ENCODE assay signal across 8 mouse cellular contexts in the genomic region with DNA sequence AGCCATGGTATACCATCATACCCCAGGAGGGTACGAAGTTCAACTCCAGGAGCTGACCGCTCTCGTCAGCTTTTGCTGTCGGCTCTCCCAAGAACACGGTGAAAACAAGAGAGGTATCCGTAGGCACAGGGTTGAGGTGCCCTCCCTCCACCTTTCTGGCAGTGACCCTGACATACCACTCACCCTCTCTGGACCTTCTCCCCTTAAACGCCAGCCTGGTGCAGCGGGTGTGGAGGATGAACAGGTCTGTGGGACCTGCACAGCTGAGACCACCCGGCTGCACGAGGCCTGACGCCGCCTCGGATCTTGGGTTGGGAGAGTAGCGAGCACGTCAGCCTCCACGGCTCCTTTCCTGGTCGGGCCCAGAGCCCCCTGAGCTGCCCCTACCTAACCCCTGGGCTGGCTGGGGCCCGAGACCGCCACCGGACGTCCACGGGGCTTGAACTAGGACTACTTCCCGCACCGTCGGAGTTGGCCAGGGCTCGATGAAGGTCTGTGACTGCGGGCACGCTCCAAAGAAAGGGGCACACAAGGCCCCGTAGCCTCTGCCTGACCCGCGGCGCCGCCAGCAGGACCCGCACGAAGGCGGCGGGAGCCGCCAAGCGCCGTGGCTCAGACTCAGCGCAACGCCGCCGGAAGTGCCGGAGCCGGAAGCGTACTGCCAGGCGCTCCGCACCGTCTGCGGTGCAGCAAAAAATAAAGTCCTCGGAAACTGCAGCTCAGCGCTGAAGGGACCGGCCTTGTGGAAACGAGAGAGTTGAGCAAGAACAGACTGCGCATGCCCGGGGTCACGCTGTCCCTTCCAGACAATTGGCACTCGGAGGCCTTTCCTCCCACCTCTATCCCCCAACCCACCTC. TPM values are rescaled to one million over a fixed set of nuclear protein-coding genes. Genes with fewer than 3 reads are reported as not detected.
DNase-seq lines count a peak whose midpoint lies in the region; ATAC-seq and TF ChIP-seq lines count a peak whose summit lies in the region.

Gene Dus1l (minus strand): TSS at position 648 of the 858 bp plus-strand sequence.

- H3K4me3 ChIP-seq in hindbrain, embryonic 10.5 days, result peak within 1 kb of the TSS; percentile 100
- H3K4me3 ChIP-seq in lung, postnatal 0 days (ENCODE audit: low read depth, low read length), result peak within 1 kb of the TSS; percentile 86

- peaks cover 42% of the 10 kb centered on the region for H3K36me3 ChIP-seq in hindbrain, embryonic 10.5 days
- peaks cover 26% of the 10 kb centered on the region; the same call in 1 of the 2 replicates for H3K36me3 ChIP-seq in lung, postnatal 0 days (ENCODE audit: insufficient read depth, low read length)

- no peak for TF ChIP-seq CTCF in lung, postnatal 0 days (IDR thresholded peaks at IDR 0.05)

- H3K9me3 ChIP-seq in hindbrain, embryonic 10.5 days, result no peaks in the 10 kb centered on the region
- no peaks in the 10 kb centered on the region for H3K9me3 ChIP-seq in lung, postnatal 0 days (ENCODE audit: low read length)

- peak within 1 kb of the TSS; percentile 96 for H3K9ac ChIP-seq in lung, postnatal 0 days (replicated peaks; ENCODE audit: low read depth)

- ATAC-seq in frontal cortex, adult (ENCODE audit: low TSS enrichment), result peak; percentile 83
- ATAC-seq in lung, postnatal 0 days, result peak; percentile 78

- no peak; the same call in 1 of the 2 replicates for TF ChIP-seq EP300 in lung, postnatal 0 days (IDR thresholded peaks at IDR 0.05)

- H3K27ac ChIP-seq in hindbrain, embryonic 10.5 days, result peak within 1 kb of the TSS; percentile 92
- H3K27ac ChIP-seq in lung, postnatal 0 days (ENCODE audit: low read length), result peak within 1 kb of the TSS; percentile 66; the same call in 1 of the 2 replicates

- peaks cover 43% of the 10 kb centered on the region for H3K4me1 ChIP-seq in hindbrain, embryonic 10.5 days (replicated peaks)
- H3K4me1 ChIP-seq in lung, postnatal 0 days (ENCODE audit: insufficient read depth, low read depth, low read length), result peaks cover 9% of the 10 kb centered on the region

- peak; percentile 89 for DNase-seq in MEL-GATA-1-ER (ENCODE audit: extremely low read depth, low read depth)
- DNase-seq in cerebellum, adult 8-10 months, result peak; percentile 99
- DNase-seq in hindbrain, embryonic 10.5 days (ENCODE audit: low spot score), result peak; percentile 98
- DNase-seq in layer of hippocampus, adult 9-11 months, result peak; percentile 94
- peak; percentile 96 for DNase-seq in lung, postnatal 0 days (ENCODE audit: low spot score)
- DNase-seq in ovary, postnatal 14 days (ENCODE audit: low spot score), result peak; percentile 99
- peak; percentile 98 for DNase-seq in thymus, postnatal 14 days

- 2% methylated on average over 59 of the region's 59 CpGs for WGBS in hindbrain, embryonic 10.5 days
- under 1% methylated on average over 59 of the region's 59 CpGs for WGBS in lung, postnatal 0 days

- H3K27me3 ChIP-seq in hindbrain, embryonic 10.5 days (ENCODE audit: insufficient read depth, poor library complexity, severe bottlenecking), result no peaks in the 10 kb centered on the region
- no peaks in the 10 kb centered on the region for H3K27me3 ChIP-seq in lung, postnatal 0 days (replicated peaks; ENCODE audit: insufficient read depth, low read length)

- H3K4me2 ChIP-seq in lung, postnatal 0 days (replicated peaks; ENCODE audit: low read depth, low read length), result peak within 1 kb of the TSS; percentile 97

RNA-seq across cellular contexts. Expression of gene Dus1l, which starts in this region (rescaled TPM):
- 95.4 and 97.1 TPM in 2 replicates for polyA plus RNA-seq in hindbrain, embryonic 10.5 days (2016; fragmentation: Nextera tagmentation; extraction: Ambion mirVana)
- polyA plus RNA-seq in lung, postnatal 0 days (2015; fragmentation: Nextera tagmentation; extraction: Ambion mirVana), result 40.5 and 43.1 TPM in 2 replicates

Comparison
In these comparisons a context has a peak if more than half of its experiments do, and no peak if none do; other contexts are left out.
1. Peak in every context shown above with its lines: DNase-seq, ATAC-seq, H3K4me3 ChIP-seq and H3K27ac ChIP-seq.